Mouse (Mus musculus) heart, embryonic 16.5 days (tissue): ENCODE measurements around the gene Ctnnal1. TPM values are rescaled to one million over a fixed set of nuclear protein-coding genes. Genes with fewer than 3 reads are reported as not detected.
"Not testable (repeated sequence)": the region's sequence is repeated elsewhere in the genome, so short reads cannot be mapped to it uniquely, and the experiment has no call there.

Source experiments
- ATAC-seq: fragments of 200-750 bp; cut with Nextera tagmentation; replicated peaks from 2 replicates; pipeline ENCODE4 v1.8.0; 2017; ENCODE audit warnings: moderate number of reproducible peaks; ENCODE audit not compliant: insufficient read depth, low FRiP score; ENCODE audit errors: extremely low read depth
- H3K27ac ChIP-seq: fragments of 300-500 bp; sonication (generic); 2 replicates; pipeline ENCODE4 v1.5.1; 2014; ENCODE audit warnings: mild to moderate bottlenecking, low read length, control low read depth, moderate library complexity
- H3K27me3 ChIP-seq: fragments of 300-500 bp; sonication (generic); 2 replicates; pipeline ENCODE4 v1.6.1; 2014; ENCODE audit warnings: low read length, mixed read lengths; ENCODE audit not compliant: control insufficient read depth, insufficient read depth
- H3K36me3 ChIP-seq: fragments of 300-500 bp; sonication (generic); 2 replicates; pipeline ENCODE4 v1.6.1; 2014; ENCODE audit not compliant: control insufficient read depth, insufficient read depth
- H3K4me1 ChIP-seq: fragments of 300-500 bp; sonication (generic); 2 replicates; pipeline ENCODE4 v1.6.1; 2014; ENCODE audit warnings: low read length, mixed read lengths; ENCODE audit not compliant: control insufficient read depth, insufficient read depth
- H3K4me2 ChIP-seq: fragments of 300-500 bp; sonication (generic); 2 replicates; pipeline ENCODE4 v1.6.1; 2014; ENCODE audit warnings: low read depth, mild to moderate bottlenecking, control low read depth, low read length
- H3K4me3 ChIP-seq: fragments of 300-500 bp; sonication (generic); 2 replicates; pipeline ENCODE4 v1.5.1; 2014; ENCODE audit warnings: mild to moderate bottlenecking, control low read depth, low read length
- H3K9ac ChIP-seq: fragments of 300-500 bp; sonication (generic); 2 replicates; pipeline ENCODE4 v1.6.1; 2014; ENCODE audit warnings: low read length, control low read depth
- H3K9me3 ChIP-seq: fragments of 300-500 bp; sonication (generic); replicated peaks from 2 replicates; pipeline ENCODE4 v1.6.1; 2016; ENCODE audit warnings: low read length; ENCODE audit not compliant: control insufficient read depth
- WGBS: fragments of 180-500 bp; shearing (Covaris S2); extraction: QIAGEN DNeasy Blood & Tissue Kit; methylation state at CpG from one replicate; pipeline ENCODE4 v1.1.7; 2014; 5-methylcytosine and 5-hydroxymethylcytosine counted together
- polyA plus RNA-seq: library from polyadenylated mRNA; unstranded; fragments of >200 nt; fragmentation: Nextera tagmentation; extraction: Ambion mirVana; gene quantifications from 2 replicates; pipeline ENCODE4 v1.2.1, GENCODE M21; 2015

Gene Ctnnal1
- polyA plus RNA-seq, 1 experiment from 2014 or later = 27.6 TPM

DNA sequence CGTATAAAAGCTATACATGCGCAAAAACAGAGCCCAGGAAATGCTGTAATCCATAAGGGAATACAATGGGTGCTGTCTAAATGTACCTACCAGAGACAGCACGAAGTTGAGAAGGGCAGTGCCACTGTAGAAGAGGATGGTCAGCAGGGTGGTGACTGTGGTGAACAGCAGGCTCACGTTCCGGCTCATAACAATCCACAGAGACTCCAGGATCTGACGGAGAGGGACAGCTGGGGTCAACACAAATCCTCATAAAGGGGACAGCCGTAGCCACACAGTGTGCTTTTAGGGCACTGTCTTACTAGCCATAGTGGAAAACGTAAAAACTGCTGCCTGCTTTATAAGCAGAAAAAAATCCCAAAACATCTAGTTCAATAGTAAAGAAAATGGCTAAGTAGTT lies 34.2 kb upstream of the Ctnnal1 start:
- Histone ChIP-seq H3K4me3 (no peak overlapping the region), H3K36me3 (peaks cover 48% of the 10 kb centered on the region), H3K27me3 (no peaks in the 10 kb centered on the region), H3K9me3 (peaks cover 3% of the 10 kb centered on the region), H3K9ac (no peak overlapping the region), H3K4me2 (no peak overlapping the region), H3K4me1 (peaks cover 2% of the 10 kb centered on the region; the same call in 1 of the 2 replicates), H3K27ac (no peak overlapping the region)
- ATAC-seq = no peak
- 91% methylated on average over 8 of the region's 8 CpGs for WGBS

GRCm38 (mm10) chr4:56897511-56897910 lies 32.5 kb upstream of the Ctnnal1 start:
- Histone ChIP-seq H3K4me2 (no peak overlapping the region), H3K27ac (no peak overlapping the region), H3K4me3 (no peak overlapping the region), H3K9ac (no peak overlapping the region), H3K27me3 (no peaks in the 10 kb centered on the region), H3K36me3 (peaks cover 39% of the 10 kb centered on the region), H3K9me3 (peaks cover 3% of the 10 kb centered on the region), H3K4me1 (peaks cover 4% of the 10 kb centered on the region; the same call in 1 of the 2 replicates)
- ATAC-seq = no peak
- 70% methylated on average over 3 of the region's 3 CpGs for WGBS

DNA sequence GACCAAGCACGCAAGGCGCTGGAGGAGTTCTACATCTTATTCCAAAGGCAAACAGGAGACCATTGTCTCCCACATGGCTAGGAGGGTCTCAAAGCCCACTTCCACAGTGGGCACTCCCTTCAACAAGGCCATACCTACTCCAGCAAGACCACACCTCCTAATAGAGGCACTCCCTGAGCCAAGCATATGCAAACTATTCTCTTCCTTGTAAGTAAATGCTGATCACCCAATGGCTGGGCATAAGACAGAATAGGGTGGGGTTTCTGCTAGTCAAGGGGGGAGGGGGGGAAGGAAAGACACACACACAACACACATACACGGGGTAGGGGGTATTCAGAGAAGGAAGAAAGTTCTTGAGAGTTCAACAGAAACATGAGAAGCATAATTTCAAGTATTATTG lies 29.2 kb upstream of the Ctnnal1 start:
- Histone ChIP-seq H3K4me2 (no peak overlapping the region), H3K36me3 (peaks cover 31% of the 10 kb centered on the region), H3K9ac (no peak overlapping the region), H3K27ac (no peak overlapping the region), H3K27me3 (no peaks in the 10 kb centered on the region), H3K4me3 (no peak overlapping the region), H3K9me3 (no peaks in the 10 kb centered on the region), H3K4me1 (peaks cover 15% of the 10 kb centered on the region)
- ATAC-seq = no peak
- WGBS = 88% methylated on average over 3 of the region's 3 CpGs

DNA sequence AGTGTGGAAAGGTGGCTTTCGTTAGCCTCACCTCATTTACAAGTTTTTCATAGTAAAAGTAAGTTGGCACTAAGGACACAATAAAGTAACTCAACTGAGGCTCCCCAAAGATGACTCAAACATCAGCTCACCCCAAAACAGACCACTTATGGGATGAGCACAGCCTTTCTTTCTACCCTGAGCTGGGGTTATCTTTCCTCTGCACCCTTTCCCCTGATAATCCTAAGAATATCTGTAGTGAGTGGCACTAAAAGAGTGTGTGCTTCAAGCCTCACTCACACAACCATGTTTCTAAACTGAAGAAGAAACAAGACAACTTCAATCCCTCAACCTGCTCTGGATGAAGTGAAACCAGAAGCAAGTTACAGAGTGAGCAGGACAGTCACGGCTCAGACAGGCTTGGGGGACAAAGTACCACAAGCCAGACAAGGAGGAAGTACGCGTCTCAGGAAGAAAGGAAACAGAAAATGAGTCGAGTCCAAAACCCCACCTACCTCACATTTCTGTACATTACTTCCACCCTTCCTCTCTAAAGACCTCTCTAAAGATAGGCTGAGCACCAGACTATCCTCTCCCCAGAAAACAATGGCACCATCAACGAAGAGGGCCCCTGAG lies 27.6 kb upstream of the Ctnnal1 start:
- H3K9me3 ChIP-seq = no peaks in the 10 kb centered on the region
- no peak overlapping the region for H3K4me2 ChIP-seq
- WGBS = 66% methylated on average over 6 of the region's 6 CpGs
- peak overlapping the region; percentile 68 for H3K27ac ChIP-seq
- no peak overlapping the region for H3K4me3 ChIP-seq
- peaks cover 14% of the 10 kb centered on the region for H3K4me1 ChIP-seq
- peaks cover 30% of the 10 kb centered on the region for H3K36me3 ChIP-seq
- no peak for ATAC-seq
- H3K9ac ChIP-seq = no peak overlapping the region
- no peaks in the 10 kb centered on the region for H3K27me3 ChIP-seq

DNA sequence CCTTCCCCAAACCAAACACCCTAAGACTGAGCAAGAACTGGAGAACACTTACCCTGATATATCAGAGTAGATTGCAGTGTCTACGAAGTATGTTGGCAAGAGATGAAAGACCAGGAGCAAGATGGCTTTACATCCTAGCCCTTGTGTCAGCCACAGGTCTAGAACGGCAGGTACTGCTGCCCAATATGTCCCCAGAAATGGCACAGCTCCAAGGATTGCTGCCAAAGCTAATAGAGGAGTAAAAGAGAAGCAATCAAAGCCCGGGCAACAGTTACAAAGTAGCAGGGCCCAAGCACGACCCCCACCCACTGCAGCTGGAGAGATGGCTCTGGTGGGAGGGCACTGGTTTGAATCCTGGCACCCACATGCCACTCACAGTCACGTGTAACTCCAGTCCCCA lies 23.5 kb upstream of the Ctnnal1 start:
- Histone ChIP-seq H3K9ac (no peak overlapping the region), H3K4me1 (peaks cover 19% of the 10 kb centered on the region), H3K4me2 (no peak overlapping the region), H3K27me3 (no peaks in the 10 kb centered on the region), H3K36me3 (peaks cover 36% of the 10 kb centered on the region), H3K4me3 (no peak overlapping the region), H3K9me3 (no peaks in the 10 kb centered on the region), H3K27ac (no peak overlapping the region)
- 42% methylated on average over 5 of the region's 5 CpGs for WGBS
- ATAC-seq = no peak

DNA sequence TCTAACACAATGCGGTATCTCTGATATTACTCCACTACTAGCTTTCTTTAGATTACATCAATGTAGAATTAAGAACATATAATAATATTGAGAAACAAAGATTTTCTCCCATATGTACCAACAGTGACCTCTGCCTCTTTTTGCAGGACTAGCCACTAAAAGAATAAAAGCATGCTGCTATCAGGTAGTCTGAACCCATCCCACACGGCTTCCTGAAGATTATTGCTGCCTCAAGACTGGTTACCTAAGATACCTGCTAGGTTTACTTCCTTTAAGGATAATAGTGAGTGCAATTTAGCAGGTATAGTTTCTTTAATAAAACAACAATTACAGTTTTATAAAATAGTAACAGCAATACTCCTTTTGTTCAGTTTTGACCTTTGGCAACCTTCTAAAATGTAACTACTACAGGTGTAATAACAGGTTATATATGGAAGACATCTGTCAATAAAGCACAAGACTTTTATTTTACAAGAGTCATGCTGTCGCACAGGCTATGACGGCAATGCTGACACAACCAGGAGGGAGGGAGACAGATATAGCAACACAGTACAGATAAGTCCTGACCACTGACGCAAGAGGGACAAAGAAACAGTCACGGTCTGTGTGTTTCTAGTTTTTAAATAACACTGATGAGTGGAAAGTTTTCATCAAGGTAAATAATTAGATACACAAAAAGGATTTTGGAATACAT lies 21.4 kb upstream of the Ctnnal1 start:
- 52% methylated on average over 6 of the region's 6 CpGs for WGBS
- peaks cover 21% of the 10 kb centered on the region for H3K4me1 ChIP-seq
- H3K4me3 ChIP-seq = no peak overlapping the region
- H3K27ac ChIP-seq = no peak overlapping the region
- H3K4me2 ChIP-seq = no peak overlapping the region
- peaks cover 38% of the 10 kb centered on the region for H3K36me3 ChIP-seq
- no peak for ATAC-seq
- no peak overlapping the region for H3K9ac ChIP-seq
- H3K27me3 ChIP-seq = no peaks in the 10 kb centered on the region
- no peaks in the 10 kb centered on the region for H3K9me3 ChIP-seq

DNA sequence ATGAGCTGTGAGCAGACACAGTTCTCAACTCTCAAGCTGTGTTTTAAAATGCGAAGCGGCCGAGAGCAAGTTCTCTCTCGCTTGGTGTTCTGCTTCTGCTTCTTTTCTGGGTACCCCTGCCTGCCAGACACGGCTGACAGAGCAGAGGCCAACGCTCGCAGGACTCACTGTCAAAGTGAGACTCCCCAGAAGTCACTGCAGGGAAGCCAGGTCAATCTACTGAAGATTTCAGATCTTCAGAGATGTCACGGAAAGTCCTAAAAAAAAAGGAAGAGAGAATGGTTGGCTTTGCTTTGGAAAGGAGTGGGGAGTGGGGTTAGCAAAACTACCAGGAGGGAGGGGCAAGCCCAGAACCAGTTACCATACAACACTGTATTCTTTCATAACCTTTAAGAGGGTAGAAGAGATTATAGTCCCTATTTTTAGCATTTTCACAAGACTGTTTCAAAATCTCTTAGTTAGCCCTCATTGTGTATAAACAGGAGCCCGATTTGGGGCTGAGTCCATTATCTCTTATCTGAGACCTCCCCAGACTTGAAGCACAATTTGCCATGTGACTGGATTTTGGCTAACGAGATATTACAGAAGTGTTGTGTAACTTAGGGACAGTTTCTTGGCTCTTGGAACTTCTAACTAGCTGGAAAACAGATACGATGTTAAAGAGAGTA lies 15.2 kb upstream of the Ctnnal1 start:
- no peak overlapping the region for H3K4me3 ChIP-seq
- H3K36me3 ChIP-seq = peaks cover 22% of the 10 kb centered on the region
- H3K4me2 ChIP-seq = peak overlapping the region; percentile 14; the same call in 1 of the 2 replicates
- no peaks in the 10 kb centered on the region for H3K9me3 ChIP-seq
- ATAC-seq = peak; percentile 73
- 35% methylated on average over 11 of the region's 11 CpGs for WGBS
- peak overlapping the region; percentile 78 for H3K27ac ChIP-seq
- H3K9ac ChIP-seq = peak overlapping the region; percentile 37
- peaks cover 40% of the 10 kb centered on the region for H3K4me1 ChIP-seq
- no peaks in the 10 kb centered on the region for H3K27me3 ChIP-seq

GRCm38 (mm10) chr4:56878971-56879370 lies 14.0 kb upstream of the Ctnnal1 start:
- no peak overlapping the region for H3K4me2 ChIP-seq
- ATAC-seq = no peak
- H3K36me3 ChIP-seq = peaks cover 23% of the 10 kb centered on the region
- H3K9me3 ChIP-seq = 0 out of 2 replicates have a peak, but pooled peaks cover 3% of the 10 kb centered on the region
- peak overlapping the region; percentile 78 for H3K27ac ChIP-seq
- WGBS = 86% methylated on average over 7 of the region's 7 CpGs
- no peak overlapping the region for H3K4me3 ChIP-seq
- no peaks in the 10 kb centered on the region for H3K27me3 ChIP-seq
- H3K9ac ChIP-seq = no peak overlapping the region
- peaks cover 40% of the 10 kb centered on the region for H3K4me1 ChIP-seq

- H3K27ac ChIP-seq, H3K4me2 ChIP-seq, H3K9me3 ChIP-seq, H3K27me3 ChIP-seq, ATAC-seq, H3K9ac ChIP-seq, H3K4me3 ChIP-seq: not testable (repeated sequence)
- Histone ChIP-seq H3K36me3 (peaks cover 23% of the 10 kb centered on the region), H3K4me1 (peaks cover 17% of the 10 kb centered on the region)
- 97% methylated on average over 11 of the region's 11 CpGs for WGBS
These were observed 5.6 kb upstream of the Ctnnal1 start for GRCm38 (mm10) chr4:56870541-56870940.
